Mouse (Mus musculus) urinary bladder, postnatal 10 days (tissue): Measurements from ENCODE around the gene Armh2.
A peak's percentile ranks its signal among the peaks of the same experiment; 100 is the strongest.

Experiments used
- DNase-seq: peaks from one replicate; pipeline ENCODE4 v3.0.0; 2022; ENCODE audit warnings: low spot score

Gene Armh2

GRCm38 (mm10) chr13:24741028-24741427, at the start of gene Armh2:
Gene Armh2, plus strand, starts transcription at chr13:24741232.
- no peak for DNase-seq

- no peak for DNase-seq
These were observed 47.7 kb upstream of the Armh2 start for GRCm38 (mm10) chr13:24693312-24693711.

- no peak for DNase-seq
These were observed 42.3 kb upstream of the Armh2 start for GRCm38 (mm10) chr13:24698746-24699145.

- DNase-seq = no peak
These were observed 38.9 kb upstream of the Armh2 start for GRCm38 (mm10) chr13:24702128-24702527.

GRCm38 (mm10) chr13:24709656-24710396, 31.2 kb upstream of the Armh2 start:
- DNase-seq = no peak

GRCm38 (mm10) chr13:24710968-24711367, 30.1 kb upstream of the Armh2 start:
- no peak for DNase-seq

- no peak for DNase-seq
These were observed 28.4 kb upstream of the Armh2 start for GRCm38 (mm10) chr13:24712581-24713130.

GRCm38 (mm10) chr13:24713434-24714000, 27.5 kb upstream of the Armh2 start:
- DNase-seq = peak; percentile 66

- no peak for DNase-seq
These were observed 26.6 kb upstream of the Armh2 start for GRCm38 (mm10) chr13:24714360-24714885.

- no peak for DNase-seq
These were observed 25.4 kb upstream of the Armh2 start for GRCm38 (mm10) chr13:24715601-24716000.

GRCm38 (mm10) chr13:24716441-24716840, 24.6 kb upstream of the Armh2 start:
- DNase-seq = no peak

GRCm38 (mm10) chr13:24717677-24718076, 23.4 kb upstream of the Armh2 start:
- no peak for DNase-seq

GRCm38 (mm10) chr13:24721502-24721901, 19.5 kb upstream of the Armh2 start:
- no peak for DNase-seq

GRCm38 (mm10) chr13:24723699-24724394, 17.2 kb upstream of the Armh2 start:
- DNase-seq = no peak

GRCm38 (mm10) chr13:24724395-24724759, 16.7 kb upstream of the Armh2 start:
- DNase-seq = no peak

GRCm38 (mm10) chr13:24729128-24729527, 11.9 kb upstream of the Armh2 start:
- no peak for DNase-seq

- DNase-seq = no peak
These were observed 6.5 kb upstream of the Armh2 start for GRCm38 (mm10) chr13:24734502-24734901.

- no peak for DNase-seq
These were observed 5.4 kb upstream of the Armh2 start for GRCm38 (mm10) chr13:24735608-24736131.

GRCm38 (mm10) chr13:24747823-24748222, 6.8 kb downstream of the Armh2 start:
- DNase-seq = no peak

- no peak for DNase-seq
These were observed 9.8 kb downstream of the Armh2 start for GRCm38 (mm10) chr13:24750807-24751206.

GRCm38 (mm10) chr13:24751396-24751795, 10.4 kb downstream of the Armh2 start:
- no peak for DNase-seq

- no peak for DNase-seq
These were observed 15.7 kb downstream of the Armh2 start for GRCm38 (mm10) chr13:24756756-24757155.
